Mouse (Mus musculus) ES-E14 (cell line): ENCODE data around the gene Cfap44.

Source experiments
- CHD2 ChIP-seq: IDR thresholded peaks from 2 replicates; pipeline ENCODE4 v1.6.1; 2014; ENCODE audit warnings: mild to moderate bottlenecking, low read depth, low read length, inconsistent platforms
- HCFC1 ChIP-seq: IDR thresholded peaks from 2 replicates; pipeline ENCODE4 v1.6.1; 2012; ENCODE audit warnings: low read length, inconsistent platforms, borderline replicate concordance; ENCODE audit not compliant: insufficient read depth
- MAFK ChIP-seq: IDR thresholded peaks from 2 replicates; pipeline ENCODE4 v1.6.1; 2014; ENCODE audit warnings: mild to moderate bottlenecking, low read depth, low read length, inconsistent platforms; ENCODE audit not compliant: insufficient read depth
- ZC3H11A ChIP-seq: IDR thresholded peaks from 2 replicates; pipeline ENCODE4 v1.6.1; 2012; ENCODE audit warnings: low read depth, mild to moderate bottlenecking, inconsistent platforms, low read length, borderline replicate concordance
- ZNF384 ChIP-seq: IDR thresholded peaks from 2 replicates; pipeline ENCODE4 v1.6.1; 2012; ENCODE audit warnings: low read depth, low read length, inconsistent platforms

- TF ChIP-seq ZC3H11A (no peak), MAFK (no peak), HCFC1 (no peak), CHD2 (no peak), ZNF384 (no peak)
These were observed 29.1 kb upstream of the Cfap44 start for GRCm38 (mm10) chr16:44365522-44365921.
